Mouse (Mus musculus) G1E (cell line): ENCODE data around the gene Nup210. TPM values are rescaled to one million over a fixed set of nuclear protein-coding genes. Genes with fewer than 3 reads are reported as not detected.
A peak's percentile ranks its signal among the peaks of the same experiment; 100 is the strongest.

Experiments
- ATAC-seq: 2 replicates; pipeline ENCODE4 v1.8.0; 2016; ENCODE audit warnings: mild to moderate bottlenecking; ENCODE audit not compliant: insufficient number of reproducible peaks, poor library complexity, low FRiP score, severe bottlenecking; ENCODE audit errors: extremely low read depth
- DNase-seq: peaks from one replicate; pipeline ENCODE4 v3.0.0; 2012; ENCODE audit warnings: low spot score
- H3K27me3 ChIP-seq: 2 replicates; pipeline ENCODE4 v1.6.1; 2012; ENCODE audit warnings: mild to moderate bottlenecking, low read length, inconsistent platforms; ENCODE audit not compliant: insufficient read depth
- H3K36me3 ChIP-seq: replicated peaks from 2 replicates; pipeline ENCODE3; 2012; ENCODE audit warnings: mild to moderate bottlenecking, inconsistent platforms
- H3K4me1 ChIP-seq: 2 replicates; pipeline ENCODE4 v1.6.1; 2012; ENCODE audit warnings: low read depth, low read length, inconsistent platforms, mixed read lengths; ENCODE audit not compliant: insufficient read depth
- H3K4me3 ChIP-seq: 2 replicates; pipeline ENCODE4 v1.5.1; 2012; ENCODE audit warnings: low read depth, mild to moderate bottlenecking, inconsistent platforms, low read length, moderate library complexity, mixed read lengths
- H3K9me3 ChIP-seq: replicated peaks from 2 replicates; pipeline ENCODE4 v1.6.1; 2012; ENCODE audit warnings: inconsistent platforms
- CTCF ChIP-seq: IDR thresholded peaks from 2 replicates; pipeline ENCODE4 v1.5.1; 2012; ENCODE audit warnings: low read depth, low read length, inconsistent platforms, mixed read lengths
- GATA1 ChIP-seq: IDR thresholded peaks from 2 replicates; pipeline ENCODE4 v1.6.1; 2012; ENCODE audit warnings: borderline replicate concordance, low read length, inconsistent platforms, mixed read lengths
- GATA2 ChIP-seq: IDR thresholded peaks from 2 replicates; pipeline ENCODE4 v1.6.1; 2012; ENCODE audit warnings: low read depth, low read length, inconsistent platforms, borderline replicate concordance
- POLR2AphosphoS5 ChIP-seq: IDR thresholded peaks from 2 replicates; pipeline ENCODE4 v1.6.1; 2012; ENCODE audit warnings: low read depth, low read length, inconsistent platforms; ENCODE audit not compliant: insufficient replicate concordance
- TAL1 ChIP-seq: conservative IDR thresholded peaks from 2 replicates; pipeline ENCODE4 v1.6.1; 2012; ENCODE audit warnings: low read depth, low read length, inconsistent platforms, mixed read lengths
- polyA plus RNA-seq: library from polyadenylated mRNA; stranded (reverse); fragments of >175 nt; gene quantifications from 2 replicates; pipeline ENCODE4 v1.2.3, GENCODE M21; 2012
- total RNA-seq, 2 experiments: library from RNA; stranded (forward) in 1 of 2; stranded (reverse) in 1 of 2; fragments of 200-1000 nt in 1 of 2; fragments of >200 nt in 1 of 2; fragmentation: Nextera tagmentation in 1 of 2; gene quantifications; 2 replicates each; pipeline ENCODE4 v1.2.3; 2014 to 2017

The Nup210 gene
- total and polyA plus RNA-seq, 3 experiments, result 29.7 to 97.7 (median 90.0) TPM

DNA sequence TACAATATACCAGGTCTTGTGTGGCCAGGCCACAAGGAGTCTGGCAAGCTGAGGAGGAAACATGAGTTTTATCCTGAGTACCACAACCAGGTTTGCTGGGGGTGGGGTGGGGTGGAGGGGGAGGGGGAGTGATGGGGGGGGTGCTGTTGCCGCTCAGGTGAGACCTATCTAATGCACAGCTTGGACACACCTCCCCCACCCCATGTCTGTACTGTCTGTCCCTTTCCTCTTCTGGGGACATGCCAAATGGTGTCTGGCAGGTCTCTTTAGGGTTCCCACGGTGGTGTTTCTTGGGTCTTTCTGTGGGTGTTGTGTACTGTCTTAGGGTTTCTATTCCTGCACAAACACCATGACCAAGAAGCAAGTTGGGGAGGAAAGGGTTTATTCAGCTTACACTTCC, 44.3 kb upstream of the Nup210 start:
- Histone ChIP-seq H3K9me3 (no peaks in the 10 kb centered on the region), H3K4me3 (no peak overlapping the region), H3K4me1 (peaks cover 62% of the 10 kb centered on the region), H3K36me3 (no peaks in the 10 kb centered on the region), H3K27me3 (peaks cover 17% of the 10 kb centered on the region; the same call in 1 of the 2 replicates)
- TF ChIP-seq POLR2AphosphoS5, result no peak
- TF ChIP-seq CTCF, result no peak
- TF ChIP-seq GATA2, result no peak
- TF ChIP-seq TAL1, result no peak
- TF ChIP-seq GATA1, result no peak
- DNase-seq, result no peak
- no peak for ATAC-seq

- Histone ChIP-seq H3K4me1 (peaks cover 59% of the 10 kb centered on the region), H3K4me3 (no peak overlapping the region), H3K27me3 (peaks cover 17% of the 10 kb centered on the region; the same call in 1 of the 2 replicates), H3K36me3 (no peaks in the 10 kb centered on the region), H3K9me3 (no peaks in the 10 kb centered on the region)
- TF ChIP-seq CTCF (no peak), GATA2 (no peak), GATA1 (no peak), POLR2AphosphoS5 (no peak), TAL1 (no peak)
- ATAC-seq (no peak), DNase-seq (no peak)
Observed at GRCm38 (mm10) chr6:91160399-91160798, 43.8 kb upstream of the Nup210 start.

- no peaks in the 10 kb centered on the region for H3K9me3 ChIP-seq
- no peak overlapping the region; the same call in 1 of the 2 replicates for H3K4me3 ChIP-seq
- H3K4me1 ChIP-seq, result peaks cover 48% of the 10 kb centered on the region
- no peaks in the 10 kb centered on the region for H3K36me3 ChIP-seq
- peaks cover 20% of the 10 kb centered on the region; the same call in 1 of the 2 replicates for H3K27me3 ChIP-seq
- DNase-seq (no peak), ATAC-seq (no peak)
- TF ChIP-seq GATA2, result no peak
Observed at GRCm38 (mm10) chr6:91159047-91159446, 42.4 kb upstream of the Nup210 start.

DNA sequence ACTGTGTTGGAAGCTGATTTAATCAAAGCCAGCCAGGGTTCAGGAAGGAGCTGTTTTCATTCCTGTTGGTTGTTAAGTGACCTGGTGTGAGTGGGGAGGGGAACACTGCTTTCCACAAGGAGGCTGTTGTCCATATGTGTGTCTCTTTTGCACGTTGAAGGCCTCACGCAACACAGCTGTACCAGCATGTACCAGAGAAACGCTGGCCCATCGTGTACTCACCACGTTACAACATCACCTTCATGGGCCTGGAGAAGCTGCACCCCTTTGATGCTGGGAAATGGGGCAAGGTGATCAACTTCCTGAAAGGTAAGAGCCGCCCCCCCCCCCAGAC, 40.6 kb upstream of the Nup210 start:
- H3K4me3 ChIP-seq, result peak overlapping the region; percentile 74
- ATAC-seq (no peak), DNase-seq (no peak)
- H3K9me3 ChIP-seq, result no peaks in the 10 kb centered on the region
- peaks cover 32% of the 10 kb centered on the region for H3K27me3 ChIP-seq
- H3K36me3 ChIP-seq, result no peaks in the 10 kb centered on the region
- H3K4me1 ChIP-seq, result peaks cover 35% of the 10 kb centered on the region
- TF ChIP-seq TAL1 (no peak), GATA1 (no peak), CTCF (no peak), GATA2 (no peak), POLR2AphosphoS5 (no peak)

DNA sequence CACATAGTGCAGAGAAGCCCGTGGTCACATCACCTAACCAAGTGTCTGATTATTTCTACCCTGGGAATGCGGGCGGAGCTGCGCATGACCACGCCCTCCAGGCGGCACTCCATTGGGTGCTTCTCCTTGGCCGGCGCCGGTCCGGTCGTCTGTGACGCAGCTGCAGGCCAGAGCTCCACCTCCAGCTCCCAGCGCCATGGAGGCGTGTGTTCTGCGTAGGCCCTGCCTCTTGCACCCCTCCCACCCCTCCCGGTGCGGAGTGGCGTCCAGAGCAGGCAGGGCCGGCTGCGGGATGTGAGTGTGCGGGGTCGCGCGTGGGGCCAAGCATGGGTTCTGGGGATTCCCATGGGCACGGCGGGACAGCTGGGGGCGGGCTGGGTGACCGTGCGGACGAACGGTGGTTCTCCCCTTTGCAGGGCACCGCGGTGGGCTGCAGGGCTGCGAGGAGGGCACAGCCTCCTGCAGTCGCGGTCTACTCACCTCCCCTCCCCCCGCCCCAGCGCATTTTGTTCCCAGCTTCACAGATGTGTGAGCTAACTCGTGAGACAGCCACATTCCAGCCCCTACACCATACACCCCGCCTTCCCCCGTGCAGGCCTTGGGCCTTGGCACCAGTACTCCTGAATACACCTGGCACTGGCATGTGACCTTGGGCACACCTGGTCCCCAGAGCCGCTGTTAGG, 40.1 kb upstream of the Nup210 start, which contains the start of gene Hdac11:
Gene Hdac11 (plus strand): TSS at position 112 of the 683 bp plus-strand sequence.
- TF ChIP-seq TAL1 (no peak), GATA2 (no peak), POLR2AphosphoS5 (no peak), CTCF (no peak), GATA1 (no peak)
- peaks cover 30% of the 10 kb centered on the region for H3K4me1 ChIP-seq
- ATAC-seq (peak; percentile 91), DNase-seq (peak; percentile 80)
- H3K36me3 ChIP-seq, result no peaks in the 10 kb centered on the region
- H3K4me3 ChIP-seq, result peak within 1 kb of the TSS; percentile 74
- H3K9me3 ChIP-seq, result no peaks in the 10 kb centered on the region
- H3K27me3 ChIP-seq, result peaks cover 32% of the 10 kb centered on the region

- H3K4me3 ChIP-seq, result peak overlapping the region; percentile 74; the same call in 1 of the 2 replicates
- no peak for ATAC-seq
Observed at GRCm38 (mm10) chr6:91156062-91156461, 39.4 kb upstream of the Nup210 start.

GRCm38 (mm10) chr6:91155286-91155685, 38.7 kb upstream of the Nup210 start:
- no peak for ATAC-seq
- Histone ChIP-seq H3K36me3 (no peaks in the 10 kb centered on the region), H3K27me3 (peaks cover 29% of the 10 kb centered on the region), H3K4me1 (peaks cover 24% of the 10 kb centered on the region), H3K9me3 (no peaks in the 10 kb centered on the region), H3K4me3 (no peak overlapping the region)
- TF ChIP-seq GATA2, result no peak
- TF ChIP-seq TAL1, result no peak
- no peak for TF ChIP-seq POLR2AphosphoS5
- TF ChIP-seq CTCF, result no peak
- TF ChIP-seq GATA1, result no peak
- no peak for DNase-seq

More at GRCm38 (mm10) chr6:91156062-91156461, 39.4 kb upstream of the Nup210 start:
- Histone ChIP-seq H3K9me3 (no peaks in the 10 kb centered on the region), H3K36me3 (no peaks in the 10 kb centered on the region), H3K27me3 (peaks cover 32% of the 10 kb centered on the region), H3K4me1 (peaks cover 27% of the 10 kb centered on the region)
- TF ChIP-seq TAL1, result no peak
- TF ChIP-seq GATA2, result no peak
- no peak for TF ChIP-seq CTCF
- TF ChIP-seq POLR2AphosphoS5, result no peak
- no peak for TF ChIP-seq GATA1
- no peak for DNase-seq
